Mouse (Mus musculus) C2C12 (cell line): Measurements from ENCODE around the gene Cacna1a. TPM values are rescaled to one million over a fixed set of nuclear protein-coding genes. Genes with fewer than 3 reads are reported as not detected.

Experiments
- H3K27me3 ChIP-seq: one replicate; pipeline ENCODE4 v1.6.1; 2011; ENCODE audit not compliant: control insufficient read depth, insufficient read depth, insufficient read length
- H3K36me3 ChIP-seq: one replicate; pipeline ENCODE4 v1.6.1; 2011; ENCODE audit not compliant: control insufficient read depth, insufficient read depth
- H3K4me3 ChIP-seq: one replicate; pipeline ENCODE4 v1.5.1; 2011; ENCODE audit warnings: mild to moderate bottlenecking, control low read depth; ENCODE audit not compliant: poor library complexity, insufficient read depth, severe bottlenecking
- H3K79me2 ChIP-seq: one replicate; pipeline ENCODE4 v1.6.1; 2011; ENCODE audit not compliant: control insufficient read depth, insufficient read depth
- H3K79me3 ChIP-seq: one replicate; pipeline ENCODE4 v1.6.1; 2011; ENCODE audit warnings: low read depth, control low read depth
- H3ac ChIP-seq: one replicate; pipeline ENCODE3; 2011; ENCODE audit warnings: low read depth; ENCODE audit not compliant: control insufficient read depth, insufficient read length
- CEBPB ChIP-seq: IDR thresholded peaks from one replicate; pipeline ENCODE4 v1.6.1; 2011; ENCODE audit warnings: low read depth, mild to moderate bottlenecking, control low read depth, moderate library complexity
- CTCF ChIP-seq: IDR thresholded peaks from one replicate; pipeline ENCODE4 v1.5.1; 2011; ENCODE audit not compliant: control insufficient read depth, insufficient read depth, insufficient read length
- FOSL1 ChIP-seq: IDR thresholded peaks from one replicate; pipeline ENCODE4 v1.8.0; 2011; ENCODE audit warnings: mild to moderate bottlenecking, low read length; ENCODE audit not compliant: poor library complexity, insufficient read depth, severe bottlenecking
- MAX ChIP-seq: IDR thresholded peaks from one replicate; pipeline ENCODE4 v1.6.1; 2011; ENCODE audit warnings: mild to moderate bottlenecking, control low read depth
- MYOD1 ChIP-seq: IDR thresholded peaks from one replicate; pipeline ENCODE4 v1.6.1; 2011; ENCODE audit warnings: low read depth; ENCODE audit not compliant: control insufficient read depth, insufficient read length
- MYOG ChIP-seq: IDR thresholded peaks from one replicate; pipeline ENCODE4 v1.6.1; 2011; ENCODE audit not compliant: control insufficient read depth, insufficient read length; ENCODE audit errors: extremely low read depth
- USF1 ChIP-seq: IDR thresholded peaks from one replicate; pipeline ENCODE4 v1.6.1; 2011; ENCODE audit warnings: low read depth, mild to moderate bottlenecking, control low read depth, moderate library complexity
- polyA plus RNA-seq: library from polyadenylated mRNA; unstranded; fragments of >200 nt; fragmentation: generic; extraction: Trizol; gene quantifications from one replicate; pipeline ENCODE4 v1.2.1, GENCODE M21; 2012; ENCODE audit warnings: missing spikeins

The Cacna1a gene
- polyA plus RNA-seq, 1 experiment, result 3.1 TPM

DNA sequence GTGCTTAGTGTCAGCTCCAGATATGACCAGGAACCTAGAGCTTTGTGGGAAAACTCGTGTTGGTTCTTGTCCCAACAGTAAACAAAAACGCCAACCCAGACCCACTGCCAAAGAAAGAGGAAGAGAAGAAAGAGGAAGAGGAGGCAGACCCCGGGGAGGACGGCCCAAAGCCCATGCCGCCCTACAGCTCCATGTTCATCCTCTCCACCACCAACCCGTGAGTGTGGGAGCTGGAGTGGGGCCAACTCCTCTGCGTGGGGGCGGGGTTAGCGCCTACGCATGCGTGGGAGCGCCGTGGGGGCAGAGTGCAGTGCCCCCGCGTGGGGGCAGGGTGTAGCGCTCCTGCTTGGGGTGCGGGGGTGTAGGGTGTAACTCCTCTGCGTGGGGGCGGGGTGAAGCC, 179.3 kb downstream of the Cacna1a start:
- Histone ChIP-seq H3K36me3 (no peaks in the 10 kb centered on the region), H3K27me3 (peaks cover 42% of the 10 kb centered on the region), H3K79me3 (no peaks in the 10 kb centered on the region)

DNA sequence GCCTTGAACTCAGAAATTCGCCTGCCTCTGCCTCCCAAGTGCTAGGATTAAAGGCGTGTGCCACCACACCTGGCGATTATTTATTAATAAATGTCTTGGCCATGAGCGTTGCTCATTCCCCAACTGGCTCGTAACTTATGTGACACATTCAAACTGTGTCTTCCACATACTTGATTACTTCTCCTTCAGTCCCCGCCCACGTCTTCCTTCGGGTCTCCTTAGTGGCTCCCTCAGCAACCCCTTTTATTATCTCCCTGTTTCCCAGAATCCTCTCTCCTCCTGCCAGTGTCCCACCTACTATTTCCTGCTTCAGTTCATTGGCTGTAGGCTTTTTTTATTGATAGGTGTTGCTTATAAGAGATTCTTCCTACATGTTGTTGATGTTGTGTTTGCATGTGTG, 180.5 kb downstream of the Cacna1a start:
- Histone ChIP-seq H3K4me3 (no peak overlapping the region), H3ac (no peak overlapping the region), H3K79me2 (no peaks in the 10 kb centered on the region), H3K27me3 (peaks cover 42% of the 10 kb centered on the region), H3K79me3 (no peaks in the 10 kb centered on the region), H3K36me3 (no peaks in the 10 kb centered on the region)
- TF ChIP-seq MYOG, result no peak
- TF ChIP-seq MAX, result no peak
- no peak for TF ChIP-seq CTCF
- no peak for TF ChIP-seq FOSL1
- no peak for TF ChIP-seq MYOD1
- TF ChIP-seq CEBPB, result no peak
- TF ChIP-seq USF1, result no peak

More for the DNA sequence above, 179.3 kb downstream of the Cacna1a start:
- H3K79me2 ChIP-seq, result no peaks in the 10 kb centered on the region
- no peak for TF ChIP-seq CTCF
- TF ChIP-seq FOSL1, result no peak
- no peak for TF ChIP-seq USF1
- no peak for TF ChIP-seq MYOG
- TF ChIP-seq MAX, result no peak
- H3K4me3 ChIP-seq, result no peak overlapping the region
- H3ac ChIP-seq, result no peak overlapping the region

DNA sequence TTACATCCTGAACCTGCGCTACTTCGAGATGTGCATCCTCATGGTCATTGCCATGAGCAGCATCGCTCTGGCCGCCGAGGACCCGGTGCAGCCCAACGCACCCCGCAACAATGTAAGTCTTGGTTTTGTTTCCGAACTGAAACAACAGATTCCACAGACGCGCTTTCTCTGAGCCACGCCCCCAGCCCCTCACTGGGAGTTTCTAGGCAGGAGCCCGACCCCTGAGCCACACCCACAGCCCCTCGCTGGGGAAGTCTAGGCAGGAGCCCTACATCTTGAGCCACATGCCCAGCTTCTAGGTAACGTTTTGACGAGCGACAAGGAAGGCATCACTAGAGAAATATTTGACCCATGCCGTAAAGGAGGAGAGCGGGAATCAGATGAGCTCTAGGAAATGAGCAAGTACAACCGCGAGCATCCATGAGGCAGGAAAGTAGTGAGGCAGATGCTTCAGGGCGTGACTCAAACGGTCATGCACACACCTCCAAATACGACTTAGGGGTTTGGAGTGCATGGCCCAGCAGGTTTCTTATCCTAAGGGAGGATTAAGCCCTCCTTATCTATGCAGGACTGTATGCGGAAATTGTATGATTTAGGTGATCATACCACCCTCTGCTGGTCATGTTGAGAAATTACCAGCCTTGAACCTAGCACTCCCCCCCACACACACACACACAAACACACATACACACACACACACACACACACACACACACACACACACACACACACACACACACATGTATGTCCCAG, 181.9 kb downstream of the Cacna1a start:
- Histone ChIP-seq H3K79me3 (no peaks in the 10 kb centered on the region), H3K4me3 (no peak overlapping the region), H3ac (no peak overlapping the region), H3K27me3 (peaks cover 39% of the 10 kb centered on the region), H3K36me3 (no peaks in the 10 kb centered on the region), H3K79me2 (no peaks in the 10 kb centered on the region)
- TF ChIP-seq CTCF (no peak), MYOG (no peak)

DNA sequence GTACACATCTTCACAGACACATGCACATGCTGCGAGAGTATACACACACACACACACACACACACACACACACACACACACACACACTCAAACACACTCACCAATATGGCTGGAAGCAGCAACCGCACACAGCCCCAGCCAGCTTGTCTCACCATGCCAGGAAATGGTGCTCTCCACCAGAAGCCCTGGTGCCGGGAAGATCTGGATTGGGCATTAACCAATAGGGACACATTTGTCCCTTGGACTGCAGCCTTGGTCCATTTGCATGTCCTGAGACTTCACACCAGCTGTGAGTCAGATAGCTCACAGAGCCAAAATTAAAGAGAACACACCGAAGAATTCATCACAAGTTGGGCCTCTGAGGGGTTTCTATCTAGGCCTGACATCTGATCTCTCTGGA, 189.2 kb downstream of the Cacna1a start:
- no peaks in the 10 kb centered on the region for H3K79me3 ChIP-seq
- peaks cover 22% of the 10 kb centered on the region for H3K27me3 ChIP-seq
- TF ChIP-seq USF1, result no peak
- no peak for TF ChIP-seq FOSL1
- no peak for TF ChIP-seq MAX
- no peak for TF ChIP-seq MYOD1
- TF ChIP-seq CTCF, result no peak
- TF ChIP-seq MYOG, result no peak
- H3K4me3 ChIP-seq, result no peak overlapping the region
- no peak overlapping the region for H3ac ChIP-seq
- H3K36me3 ChIP-seq, result no peaks in the 10 kb centered on the region
- no peaks in the 10 kb centered on the region for H3K79me2 ChIP-seq

DNA sequence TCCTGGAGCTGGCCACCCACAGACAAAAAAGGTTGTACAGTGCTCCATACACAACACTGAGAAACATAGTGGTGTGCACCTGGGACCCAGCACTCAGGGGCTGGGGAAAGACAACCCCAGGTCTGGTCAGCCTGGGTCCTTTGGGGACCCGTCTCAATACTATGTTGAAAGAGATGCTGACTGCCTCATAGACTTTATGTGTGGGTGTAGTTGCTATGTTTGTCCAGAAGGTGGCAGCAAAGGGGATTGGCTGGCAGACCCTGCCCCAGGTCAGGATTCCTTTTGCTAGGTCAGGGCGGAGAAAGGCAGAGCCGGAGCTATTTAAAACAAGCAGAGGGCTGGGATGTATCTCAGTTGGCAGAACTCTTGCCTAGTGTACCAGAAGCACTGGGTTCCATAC, 191.4 kb downstream of the Cacna1a start:
- Histone ChIP-seq H3K4me3 (no peak overlapping the region), H3K36me3 (no peaks in the 10 kb centered on the region), H3K79me3 (no peaks in the 10 kb centered on the region), H3K27me3 (peaks cover 21% of the 10 kb centered on the region), H3ac (no peak overlapping the region), H3K79me2 (no peaks in the 10 kb centered on the region)
- TF ChIP-seq MYOG (no peak), CTCF (peak; percentile 7)

DNA sequence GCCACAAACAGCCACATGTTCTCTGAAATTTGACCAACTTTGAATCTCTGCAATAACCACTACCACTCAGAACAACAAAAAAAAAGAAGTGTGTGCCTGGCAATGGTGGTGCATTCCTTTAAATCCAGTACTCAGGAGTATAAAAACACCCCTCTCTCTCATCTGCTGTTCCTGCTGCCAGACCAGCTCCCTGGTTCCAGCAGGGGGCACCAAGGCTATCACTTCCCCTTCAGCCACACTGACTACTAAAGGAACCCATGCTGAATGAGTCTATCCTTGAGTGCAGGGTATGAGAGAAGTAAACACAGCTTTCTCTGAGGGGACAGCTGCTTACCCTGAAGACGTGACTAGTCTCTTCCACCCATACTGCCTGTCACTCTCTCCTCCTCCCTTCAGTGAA, 197.1 kb downstream of the Cacna1a start:
- Histone ChIP-seq H3ac (no peak overlapping the region), H3K79me2 (no peaks in the 10 kb centered on the region), H3K36me3 (no peaks in the 10 kb centered on the region), H3K4me3 (no peak overlapping the region), H3K27me3 (peaks cover 16% of the 10 kb centered on the region), H3K79me3 (no peaks in the 10 kb centered on the region)
- TF ChIP-seq MYOG, result no peak
- no peak for TF ChIP-seq FOSL1
- no peak for TF ChIP-seq MYOD1
- no peak for TF ChIP-seq CEBPB
- TF ChIP-seq CTCF, result no peak
- TF ChIP-seq MAX, result no peak
- no peak for TF ChIP-seq USF1
